Mouse (Mus musculus): ENCODE measurements around the gene Hdgfl3. TPM values are rescaled to one million over a fixed set of nuclear protein-coding genes. Genes with fewer than 3 reads are reported as not detected.

The Hdgfl3 gene
- polyA plus RNA-seq, 1 experiment from 2014 or later, result 22.8 TPM

GRCm38 (mm10) chr7:81880286-81880685 is 54.0 kb downstream of the Hdgfl3 start:
- no peaks in the 10 kb centered on the region for H3K4me1 ChIP-seq
- DNase-seq (ENCODE audit: low spot score), result no peak
- H3K27ac ChIP-seq (replicated peaks), result no peak overlapping the region
- whole genome bisulfite sequencing, result 88% methylated on average over 5 of the region's 5 CpGs
- H3K36me3 ChIP-seq, result peaks cover 10% of the 10 kb centered on the region
- H3K27me3 ChIP-seq (ENCODE audit: low read depth, poor library complexity, severe bottlenecking), result no peaks in the 10 kb centered on the region
- no peak overlapping the region for H3K4me3 ChIP-seq
- no peaks in the 10 kb centered on the region for H3K9me3 ChIP-seq (replicated peaks)

- no peak overlapping the region for H3K27ac ChIP-seq (replicated peaks)
- DNase-seq (ENCODE audit: low spot score), result no peak
- no peaks in the 10 kb centered on the region for H3K27me3 ChIP-seq (ENCODE audit: low read depth, poor library complexity, severe bottlenecking)
- peaks cover 6% of the 10 kb centered on the region; the same call in 1 of the 2 replicates for H3K36me3 ChIP-seq
- no peak overlapping the region for H3K4me3 ChIP-seq
- WGBS, result 95% methylated on average over 9 of the region's 9 CpGs
- H3K9me3 ChIP-seq (replicated peaks), result no peaks in the 10 kb centered on the region
- no peaks in the 10 kb centered on the region for H3K4me1 ChIP-seq
Measured at GRCm38 (mm10) chr7:81875372-81875771, 58.9 kb downstream of the Hdgfl3 start.

DNA sequence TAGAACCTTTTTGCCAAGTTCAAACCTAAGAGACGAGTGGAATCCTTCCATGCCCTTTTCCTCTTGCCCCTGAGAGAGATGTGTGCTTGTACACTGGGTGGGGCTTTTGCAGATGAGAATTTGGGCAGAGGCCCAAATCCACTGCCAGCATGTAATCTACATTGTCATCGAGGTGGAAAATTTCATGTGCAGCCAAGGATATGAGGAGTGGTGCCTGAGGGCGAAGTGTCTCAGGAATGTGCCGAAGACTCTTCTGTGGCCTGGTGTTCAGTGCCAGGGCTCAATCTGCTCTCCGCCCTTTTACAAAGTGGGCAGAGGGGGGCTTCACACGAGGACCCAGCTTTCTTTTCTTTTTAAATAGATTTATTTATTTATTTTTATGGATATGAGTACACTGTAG is 59.6 kb downstream of the Hdgfl3 start:
- Histone ChIP-seq H3K36me3 (peaks cover 6% of the 10 kb centered on the region; the same call in 1 of the 2 replicates), H3K27me3 (ENCODE audit: low read depth, poor library complexity, severe bottlenecking) (no peaks in the 10 kb centered on the region), H3K4me3 (no peak overlapping the region), H3K27ac (replicated peaks) (no peak overlapping the region), H3K9me3 (replicated peaks) (no peaks in the 10 kb centered on the region), H3K4me1 (no peaks in the 10 kb centered on the region)
- DNase-seq (ENCODE audit: low spot score), result no peak
- 90% methylated on average over 6 of the region's 6 CpGs for WGBS

DNA sequence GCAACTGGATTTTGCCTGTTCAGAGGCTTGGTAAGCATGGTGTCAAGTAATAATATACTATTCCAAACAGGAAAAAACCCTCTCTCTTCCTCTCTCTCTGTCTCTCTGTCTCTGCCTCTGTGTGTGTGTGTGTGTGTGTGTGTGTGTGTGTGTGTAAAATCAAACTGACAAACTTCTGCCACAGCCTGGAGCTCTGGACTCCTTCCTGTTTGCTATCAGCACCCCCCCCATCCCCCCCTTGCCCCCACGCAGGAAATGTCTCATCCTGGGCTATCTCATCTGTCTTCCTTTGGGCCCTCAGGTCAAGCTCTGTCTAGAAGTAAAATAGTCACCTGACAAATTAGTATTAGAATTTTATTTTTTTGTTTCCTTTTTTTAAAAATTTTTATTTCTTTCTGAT is 60.5 kb downstream of the Hdgfl3 start:
- Histone ChIP-seq H3K9me3 (replicated peaks) (no peaks in the 10 kb centered on the region), H3K4me3 (no peak overlapping the region), H3K4me1 (no peaks in the 10 kb centered on the region), H3K36me3 (peaks cover 6% of the 10 kb centered on the region; the same call in 1 of the 2 replicates), H3K27ac (replicated peaks) (no peak overlapping the region), H3K27me3 (ENCODE audit: low read depth, poor library complexity, severe bottlenecking) (no peaks in the 10 kb centered on the region)
- no peak for DNase-seq (ENCODE audit: low spot score)
- 73% methylated on average over 1 of the region's 1 CpGs for WGBS

- Histone ChIP-seq H3K27ac (replicated peaks) (no peak overlapping the region), H3K4me3 (no peak overlapping the region), H3K27me3 (ENCODE audit: low read depth, poor library complexity, severe bottlenecking) (no peaks in the 10 kb centered on the region), H3K4me1 (no peaks in the 10 kb centered on the region), H3K9me3 (replicated peaks) (no peaks in the 10 kb centered on the region), H3K36me3 (no peaks in the 10 kb centered on the region; the same call in 1 of the 2 replicates)
- 81% methylated on average over 13 of the region's 13 CpGs for WGBS
- DNase-seq (ENCODE audit: low spot score), result no peak
Measured at GRCm38 (mm10) chr7:81872493-81873013, 61.7 kb downstream of the Hdgfl3 start.

DNA sequence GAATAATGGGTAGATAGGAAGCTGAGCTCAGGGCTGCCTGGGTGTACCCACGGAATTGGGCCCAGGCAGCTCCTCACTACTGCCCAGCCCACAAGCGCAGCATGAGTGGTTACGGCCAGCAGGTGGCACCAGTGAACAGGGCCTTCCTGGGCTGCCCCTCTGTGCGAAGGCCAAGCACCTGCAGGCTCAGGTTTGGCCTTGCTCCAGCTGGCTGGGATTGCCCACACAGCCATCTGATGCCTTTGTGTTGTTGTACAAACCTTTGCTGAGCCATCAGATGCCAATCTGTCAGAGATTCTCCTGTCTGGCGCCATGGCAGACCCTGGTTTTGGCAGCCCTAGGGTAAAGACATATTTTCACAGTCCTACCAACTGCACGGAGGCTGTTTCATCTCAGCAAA is 66.1 kb downstream of the Hdgfl3 start:
- no peaks in the 10 kb centered on the region; the same call in 1 of the 2 replicates for H3K36me3 ChIP-seq
- no peaks in the 10 kb centered on the region for H3K9me3 ChIP-seq (replicated peaks)
- no peak overlapping the region for H3K27ac ChIP-seq (replicated peaks)
- no peaks in the 10 kb centered on the region for H3K27me3 ChIP-seq (ENCODE audit: low read depth, poor library complexity, severe bottlenecking)
- peak; percentile 68 for DNase-seq (ENCODE audit: low spot score)
- no peaks in the 10 kb centered on the region for H3K4me1 ChIP-seq
- WGBS, result 29% methylated on average over 6 of the region's 6 CpGs
- no peak overlapping the region for H3K4me3 ChIP-seq

- Histone ChIP-seq H3K27me3 (ENCODE audit: low read depth, poor library complexity, severe bottlenecking) (no peaks in the 10 kb centered on the region), H3K36me3 (no peaks in the 10 kb centered on the region; the same call in 1 of the 2 replicates), H3K4me3 (no peak overlapping the region), H3K27ac (replicated peaks) (no peak overlapping the region), H3K9me3 (replicated peaks) (no peaks in the 10 kb centered on the region), H3K4me1 (no peaks in the 10 kb centered on the region)
- DNase-seq (ENCODE audit: low spot score), result no peak
- 87% methylated on average over 9 of the region's 9 CpGs for WGBS
Measured at GRCm38 (mm10) chr7:81867231-81867930, 66.9 kb downstream of the Hdgfl3 start.

GRCm38 (mm10) chr7:81865937-81866336 is 68.3 kb downstream of the Hdgfl3 start:
- Histone ChIP-seq H3K4me1 (no peaks in the 10 kb centered on the region), H3K27ac (replicated peaks) (no peak overlapping the region), H3K36me3 (no peaks in the 10 kb centered on the region), H3K4me3 (no peak overlapping the region), H3K9me3 (replicated peaks) (no peaks in the 10 kb centered on the region), H3K27me3 (ENCODE audit: low read depth, poor library complexity, severe bottlenecking) (peaks cover 6% of the 10 kb centered on the region)
- WGBS, result 91% methylated on average over 6 of the region's 6 CpGs
- DNase-seq (ENCODE audit: low spot score), result no peak

GRCm38 (mm10) chr7:81864552-81864951 is 69.7 kb downstream of the Hdgfl3 start:
- no peak for DNase-seq (ENCODE audit: low spot score)
- 90% methylated on average over 6 of the region's 6 CpGs for WGBS

GRCm38 (mm10) chr7:81862587-81863583 is 71.4 kb downstream of the Hdgfl3 start:
- peak; percentile 30 for DNase-seq (ENCODE audit: low spot score)
- Histone ChIP-seq H3K4me3 (no peak overlapping the region), H3K27ac (replicated peaks) (no peak overlapping the region; the same call in 1 of the 2 replicates), H3K27me3 (ENCODE audit: low read depth, poor library complexity, severe bottlenecking) (peaks cover 36% of the 10 kb centered on the region), H3K4me1 (peaks cover 28% of the 10 kb centered on the region), H3K9me3 (replicated peaks) (no peaks in the 10 kb centered on the region), H3K36me3 (no peaks in the 10 kb centered on the region)
- 71% methylated on average over 24 of the region's 24 CpGs for WGBS

More at GRCm38 (mm10) chr7:81864552-81864951, 69.7 kb downstream of the Hdgfl3 start:
- peaks cover 20% of the 10 kb centered on the region for H3K27me3 ChIP-seq (ENCODE audit: low read depth, poor library complexity, severe bottlenecking)
- no peaks in the 10 kb centered on the region for H3K9me3 ChIP-seq (replicated peaks)
- H3K36me3 ChIP-seq, result no peaks in the 10 kb centered on the region
- H3K4me3 ChIP-seq, result no peak overlapping the region
- H3K27ac ChIP-seq (replicated peaks), result no peak overlapping the region
- peaks cover 11% of the 10 kb centered on the region for H3K4me1 ChIP-seq

DNA sequence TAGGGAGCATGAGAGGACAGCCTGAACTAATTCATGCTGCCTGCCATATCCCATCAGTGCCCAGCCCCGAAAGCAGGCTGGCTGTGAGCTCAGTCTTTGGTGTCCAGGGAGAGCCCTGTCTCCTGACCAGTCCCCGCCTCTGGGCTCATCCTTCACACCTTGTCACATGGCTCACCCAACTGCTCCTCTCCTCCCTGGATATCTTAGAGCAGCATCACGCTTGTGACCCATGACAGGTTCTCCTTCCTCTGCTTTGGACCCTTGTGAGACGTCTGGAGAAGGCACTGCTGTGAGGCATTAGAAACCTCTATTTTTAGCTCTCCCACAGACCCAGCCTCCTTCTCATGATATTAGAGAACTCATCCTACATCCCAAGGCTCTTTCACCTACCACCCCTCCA is 72.4 kb downstream of the Hdgfl3 start:
- H3K4me1 ChIP-seq, result peaks cover 28% of the 10 kb centered on the region
- no peak for DNase-seq (ENCODE audit: low spot score)
- no peak overlapping the region for H3K4me3 ChIP-seq
- peaks cover 46% of the 10 kb centered on the region for H3K27me3 ChIP-seq (ENCODE audit: low read depth, poor library complexity, severe bottlenecking)
- whole genome bisulfite sequencing, result 80% methylated on average over 4 of the region's 4 CpGs
- no peaks in the 10 kb centered on the region for H3K9me3 ChIP-seq (replicated peaks)
- H3K27ac ChIP-seq (replicated peaks), result no peak overlapping the region
- H3K36me3 ChIP-seq, result no peaks in the 10 kb centered on the region

- Histone ChIP-seq H3K36me3 (no peaks in the 10 kb centered on the region), H3K27me3 (ENCODE audit: low read depth, poor library complexity, severe bottlenecking) (peaks cover 50% of the 10 kb centered on the region)
- 90% methylated on average over 2 of the region's 2 CpGs for WGBS
Measured at GRCm38 (mm10) chr7:81861461-81861860, 72.8 kb downstream of the Hdgfl3 start.

More at GRCm38 (mm10) chr7:81861461-81861860, 72.8 kb downstream of the Hdgfl3 start:
- no peak overlapping the region for H3K27ac ChIP-seq (replicated peaks)
- no peak for DNase-seq (ENCODE audit: low spot score)
- H3K4me3 ChIP-seq, result no peak overlapping the region
- H3K9me3 ChIP-seq (replicated peaks), result no peaks in the 10 kb centered on the region
- peaks cover 28% of the 10 kb centered on the region for H3K4me1 ChIP-seq

All from midbrain, embryonic 10.5 days (tissue).